In genomic region chr9:110654726-110655650, GRCm38 (mm10) we compare ENCODE assay signal across 8 mouse cellular contexts. TPM values are rescaled to one million over a fixed set of nuclear protein-coding genes. Genes with fewer than 3 reads are reported as not detected.
A peak's percentile ranks its signal among the peaks of the same experiment; 100 is the strongest.
DNase-seq lines count a peak whose midpoint lies in the region; ATAC-seq and TF ChIP-seq lines count a peak whose summit lies in the region.

No protein-coding gene starts in this region.

- H3K4me1 ChIP-seq in lung, postnatal 0 days (ENCODE audit: insufficient read depth, low read depth, low read length), result peaks cover 18% of the 10 kb centered on the region; the same call in 1 of the 2 replicates
- H3K4me1 ChIP-seq in limb, embryonic 15.5 days, result peaks cover 38% of the 10 kb centered on the region
- peaks cover 42% of the 10 kb centered on the region for H3K4me1 ChIP-seq in stomach, embryonic 15.5 days

- H3K4me3 ChIP-seq in lung, postnatal 0 days (ENCODE audit: low read depth, low read length), result 0 out of 2 replicates have a peak overlapping the region, but pooled peaks have one; percentile 72
- peak overlapping the region; percentile 58 for H3K4me3 ChIP-seq in limb, embryonic 15.5 days
- peak overlapping the region; percentile 69; the same call in 1 of the 2 replicates for H3K4me3 ChIP-seq in stomach, embryonic 15.5 days (replicated peaks)

- peak overlapping the region; percentile 91 for H3K27ac ChIP-seq in lung, postnatal 0 days (ENCODE audit: low read length)
- H3K27ac ChIP-seq in limb, embryonic 15.5 days, result peak overlapping the region; percentile 38
- H3K27ac ChIP-seq in stomach, embryonic 15.5 days, result peak overlapping the region; percentile 91

- no peak for ATAC-seq in lung, postnatal 0 days
- no peak for ATAC-seq in limb, embryonic 15.5 days (ENCODE audit: insufficient number of reproducible peaks, low FRiP score, low TSS enrichment, low read depth)
- no peak for ATAC-seq in stomach, embryonic 15.5 days (ENCODE audit: insufficient read depth, low FRiP score, low read depth)
- no peak for ATAC-seq in CD4-positive, CD25-positive, alpha-beta regulatory T cell, adult 4 months

- no peaks in the 10 kb centered on the region for H3K27me3 ChIP-seq in lung, postnatal 0 days (replicated peaks; ENCODE audit: insufficient read depth, low read length)
- peaks cover 37% of the 10 kb centered on the region for H3K27me3 ChIP-seq in limb, embryonic 15.5 days
- peaks cover 13% of the 10 kb centered on the region; the same call in 1 of the 2 replicates for H3K27me3 ChIP-seq in stomach, embryonic 15.5 days (replicated peaks)

- H3K36me3 ChIP-seq in lung, postnatal 0 days (ENCODE audit: insufficient read depth, low read length), result no peaks in the 10 kb centered on the region
- H3K36me3 ChIP-seq in limb, embryonic 15.5 days, result 0 out of 2 replicates have a peak, but pooled peaks cover 8% of the 10 kb centered on the region
- H3K36me3 ChIP-seq in stomach, embryonic 15.5 days, result no peaks in the 10 kb centered on the region

- peak overlapping the region; percentile 95 for H3K4me2 ChIP-seq in lung, postnatal 0 days (replicated peaks; ENCODE audit: low read depth, low read length)
- H3K4me2 ChIP-seq in limb, embryonic 15.5 days, result peak overlapping the region; percentile 99
- H3K4me2 ChIP-seq in stomach, embryonic 15.5 days, result peak overlapping the region; percentile 98

- no peak for TF ChIP-seq CTCF in lung, postnatal 0 days (IDR thresholded peaks at IDR 0.05)

- no peaks in the 10 kb centered on the region for H3K9me3 ChIP-seq in lung, postnatal 0 days (ENCODE audit: low read length)
- H3K9me3 ChIP-seq in limb, embryonic 15.5 days, result no peaks in the 10 kb centered on the region
- H3K9me3 ChIP-seq in stomach, embryonic 15.5 days, result no peaks in the 10 kb centered on the region

- WGBS in lung, postnatal 0 days, result 71% methylated on average over 19 of the region's 19 CpGs
- WGBS in limb, embryonic 15.5 days, result 79% methylated on average over 19 of the region's 19 CpGs
- 78% methylated on average over 19 of the region's 19 CpGs for WGBS in stomach, embryonic 15.5 days

- peak; percentile 69 for DNase-seq in cerebellum, adult 9-10 months
- no peak for DNase-seq in cerebellum, adult 18-20 months
- DNase-seq in lung, postnatal 0 days (ENCODE audit: low spot score), result no peak
- no peak for DNase-seq in lung, postnatal 10 days
- no peak for DNase-seq in spleen, adult 12 weeks (ENCODE audit: low spot score)

- H3K9ac ChIP-seq in lung, postnatal 0 days (replicated peaks; ENCODE audit: low read depth), result no peak overlapping the region
- no peak overlapping the region for H3K9ac ChIP-seq in limb, embryonic 15.5 days
- no peak overlapping the region for H3K9ac ChIP-seq in stomach, embryonic 15.5 days

- TF ChIP-seq EP300 in lung, postnatal 0 days (IDR thresholded peaks at IDR 0.05), result no peak

RNA-seq across cellular contexts. Expression of gene Nbeal2, which starts 1.0 kb away (rescaled TPM):
- polyA plus RNA-seq in lung, postnatal 0 days (2015; fragmentation: Nextera tagmentation; extraction: Ambion mirVana), result 6.2 and 6.6 TPM in 2 replicates
- 5.7 and 5.8 TPM in 2 replicates for polyA plus RNA-seq in limb, embryonic 15.5 days (2015; fragmentation: Nextera tagmentation; extraction: Ambion mirVana)
- 6.2 and 6.9 TPM in 2 replicates for polyA plus RNA-seq in stomach, embryonic 15.5 days (2015; fragmentation: Nextera tagmentation; extraction: Ambion mirVana)
- 10 to 100 TPM; 20.1 to 20.5 TPM for polyA plus RNA-seq in CD4-positive, CD25-positive, alpha-beta regulatory T cell, adult 4 months (2017; shearing (Covaris generic))

RNA-seq across cellular contexts. Expression of gene Ccdc12, which starts 1.3 kb away (rescaled TPM):
- 180 and 200 TPM in 2 replicates for polyA plus RNA-seq in lung, postnatal 0 days (2015; fragmentation: Nextera tagmentation; extraction: Ambion mirVana)
- 116 and 126 TPM in 2 replicates for polyA plus RNA-seq in limb, embryonic 15.5 days (2015; fragmentation: Nextera tagmentation; extraction: Ambion mirVana)
- 146 and 160 TPM in 2 replicates for polyA plus RNA-seq in stomach, embryonic 15.5 days (2015; fragmentation: Nextera tagmentation; extraction: Ambion mirVana)
- 100 to 1,000 TPM; 225 to 243 TPM for polyA plus RNA-seq in CD4-positive, CD25-positive, alpha-beta regulatory T cell, adult 4 months (2017; shearing (Covaris generic))

RNA-seq across cellular contexts. Expression of gene Nradd, which starts 30.7 kb away (rescaled TPM):
- polyA plus RNA-seq in lung, postnatal 0 days (2015; fragmentation: Nextera tagmentation; extraction: Ambion mirVana), result 45.2 and 46.6 TPM in 2 replicates
- polyA plus RNA-seq in limb, embryonic 15.5 days (2015; fragmentation: Nextera tagmentation; extraction: Ambion mirVana), result 43.5 and 46.4 TPM in 2 replicates
- polyA plus RNA-seq in stomach, embryonic 15.5 days (2015; fragmentation: Nextera tagmentation; extraction: Ambion mirVana), result 28.5 and 30.5 TPM in 2 replicates
- polyA plus RNA-seq in CD4-positive, CD25-positive, alpha-beta regulatory T cell, adult 4 months (2017; shearing (Covaris generic)), result 1 to 10 TPM; 5.5 to 8.2 TPM

Comparison
In these comparisons a context has a peak if more than half of its experiments do, and no peak if none do; other contexts are left out.
1. H3K27ac ChIP-seq: peak in every context shown above with its lines; median percentile 91 in lung, postnatal 0 days; 91 in stomach, embryonic 15.5 days; 38 in limb, embryonic 15.5 days.